Mouse (Mus musculus) liver, embryonic 14.5 days (tissue): ENCODE measurements at regions not wholly inside any gene's neighbourhood (a gene's known extent, or its start where the extent isn't known, plus 50 kb on each side); places are given as distances from the start of the nearest gene placed in this dataset.

Experiments
- ATAC-seq: fragments of 200-750 bp; cut with Nextera tagmentation; 2 replicates; pipeline ENCODE4 v1.8.0; 2017; ENCODE audit warnings: moderate number of reproducible peaks, mild to moderate bottlenecking, moderate library complexity; ENCODE audit not compliant: insufficient read depth
- DNase-seq, 3 experiments: peaks; one replicate each; pipeline ENCODE4 v3.0.0-alpha.2; 2012 to 2013; ENCODE audit warnings: low read depth in 3 of 3, low spot score in 3 of 3
- H3K27ac ChIP-seq: fragments of 300-500 bp; sonication (generic); 2 replicates; pipeline ENCODE4 v1.5.1; 2014; ENCODE audit warnings: moderate library complexity, mild to moderate bottlenecking, control low read depth, inconsistent platforms
- H3K27me3 ChIP-seq: fragments of 300-500 bp; sonication (generic); 2 replicates; pipeline ENCODE4 v1.6.1; 2014; ENCODE audit warnings: mild to moderate bottlenecking, low read length, moderate library complexity; ENCODE audit not compliant: control insufficient read depth, insufficient read depth
- H3K36me3 ChIP-seq: fragments of 300-500 bp; sonication (generic); replicated peaks from 2 replicates; pipeline ENCODE4 v1.6.1; 2014; ENCODE audit warnings: low read depth; ENCODE audit not compliant: control insufficient read depth, insufficient read depth
- H3K4me1 ChIP-seq, 2 experiments: fragments of 200-500 bp in 1 of 2; fragments of 300-500 bp in 1 of 2; sonication (generic) in 1 of 2; replicated peaks; 2 replicates each; pipeline ENCODE4 v1.6.1; 2012 to 2014; ENCODE audit warnings: antibody characterized with exemption in 1 of 2, inconsistent platforms in 1 of 2, low read length in 1 of 2; ENCODE audit not compliant: control insufficient read depth in 2 of 2, insufficient read depth in 2 of 2
- H3K4me2 ChIP-seq: fragments of 300-500 bp; sonication (generic); 2 replicates; pipeline ENCODE4 v1.6.1; 2014; ENCODE audit warnings: low read depth, mild to moderate bottlenecking, control low read depth, moderate library complexity
- H3K4me3 ChIP-seq, 2 experiments: fragments of 200-500 bp in 1 of 2; fragments of 300-500 bp in 1 of 2; sonication (generic) in 1 of 2; 2 replicates each; pipeline ENCODE4 v1.5.1; 2012 to 2014; ENCODE audit warnings: low read depth in 2 of 2, low read length in 2 of 2, mild to moderate bottlenecking in 2 of 2, control low read depth in 1 of 2, inconsistent platforms in 1 of 2, moderate library complexity in 1 of 2; ENCODE audit not compliant: insufficient read depth in 1 of 2
- H3K9ac ChIP-seq: fragments of 300-500 bp; sonication (generic); replicated peaks from 2 replicates; pipeline ENCODE4 v1.6.1; 2014; ENCODE audit warnings: mild to moderate bottlenecking, control low read depth, moderate library complexity
- H3K9me3 ChIP-seq: fragments of 300-500 bp; sonication (generic); 2 replicates; pipeline ENCODE4 v1.6.1; 2016; ENCODE audit warnings: low read length, mixed read lengths; ENCODE audit not compliant: control insufficient read depth
- CTCF ChIP-seq: IDR thresholded peaks from 2 replicates; pipeline ENCODE4 v1.5.1; 2016; ENCODE audit warnings: antibody characterized with exemption, low read depth, control low read depth
- EP300 ChIP-seq: IDR thresholded peaks from 2 replicates; pipeline ENCODE4 v1.6.1; 2016; ENCODE audit warnings: antibody characterized with exemption, low read depth
- WGBS: fragments of 180-500 bp; shearing (Covaris S2); extraction: QIAGEN DNeasy Blood & Tissue Kit; methylation state at CpG from one replicate; pipeline ENCODE4 v1.1.7; 2014; ENCODE audit not compliant: insufficient replicate concordance; 5-methylcytosine and 5-hydroxymethylcytosine counted together

DNA sequence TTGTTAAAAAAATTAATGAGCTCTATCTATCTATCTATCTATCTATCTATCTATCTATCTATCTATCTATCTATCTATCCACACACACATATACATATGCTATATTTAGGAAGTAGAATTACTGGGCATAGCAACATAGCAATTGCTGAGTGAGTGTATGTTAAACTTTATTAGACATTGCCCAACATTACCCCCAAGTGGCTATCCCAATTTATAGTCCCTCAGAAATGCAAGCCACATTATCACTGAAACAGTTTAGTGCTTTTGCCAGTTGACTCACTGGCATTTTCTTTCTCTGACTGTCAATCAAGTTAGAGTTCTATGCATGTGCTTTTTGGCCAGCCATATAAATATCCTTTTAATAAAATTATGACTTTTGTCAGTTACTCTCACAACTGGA is 302.3 kb upstream of the Gm21798 start:
- Histone ChIP-seq H3K4me2 (no peak overlapping the region), H3K27me3 (no peaks in the 10 kb centered on the region), H3K9ac (no peak overlapping the region), H3K4me1 (no peaks in the 10 kb centered on the region), H3K9me3 (no peaks in the 10 kb centered on the region), H3K4me3 (no peak overlapping the region), H3K36me3 (no peaks in the 10 kb centered on the region), H3K27ac (no peak overlapping the region)
- TF ChIP-seq CTCF: no peak
- DNase-seq: no peak
- no peak for ATAC-seq

DNA sequence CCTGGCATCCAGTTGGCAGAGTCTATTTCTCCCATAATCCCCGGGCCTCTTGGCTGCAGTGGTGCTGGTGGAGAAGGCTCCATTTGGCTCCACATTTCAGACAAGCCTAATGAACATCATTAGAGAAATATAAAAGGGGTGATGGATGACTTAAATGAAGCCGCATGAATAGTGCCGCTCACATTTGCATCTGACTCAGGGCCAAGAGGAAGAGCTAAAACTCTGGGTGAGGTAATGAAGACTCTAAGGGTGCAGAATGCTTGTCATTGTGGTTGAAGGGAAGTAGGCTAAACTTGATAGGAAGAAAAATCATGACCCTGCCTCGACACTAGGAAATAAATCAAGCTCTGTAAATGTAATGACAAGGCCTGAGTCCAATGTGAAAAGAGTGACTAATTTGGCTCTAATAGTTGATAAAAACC is 298.3 kb upstream of the Gm21798 start:
- H3K36me3 ChIP-seq: no peaks in the 10 kb centered on the region
- no peak overlapping the region for H3K27ac ChIP-seq
- no peak overlapping the region for H3K9ac ChIP-seq
- no peaks in the 10 kb centered on the region for H3K27me3 ChIP-seq
- ATAC-seq (no peak), DNase-seq (no peak)
- TF ChIP-seq EP300 (no peak), CTCF (no peak)
- H3K9me3 ChIP-seq: no peaks in the 10 kb centered on the region
- no peak overlapping the region for H3K4me2 ChIP-seq
- no peak overlapping the region for H3K4me3 ChIP-seq
- no peaks in the 10 kb centered on the region for H3K4me1 ChIP-seq
- 55% methylated on average over 4 of the region's 4 CpGs for WGBS

DNA sequence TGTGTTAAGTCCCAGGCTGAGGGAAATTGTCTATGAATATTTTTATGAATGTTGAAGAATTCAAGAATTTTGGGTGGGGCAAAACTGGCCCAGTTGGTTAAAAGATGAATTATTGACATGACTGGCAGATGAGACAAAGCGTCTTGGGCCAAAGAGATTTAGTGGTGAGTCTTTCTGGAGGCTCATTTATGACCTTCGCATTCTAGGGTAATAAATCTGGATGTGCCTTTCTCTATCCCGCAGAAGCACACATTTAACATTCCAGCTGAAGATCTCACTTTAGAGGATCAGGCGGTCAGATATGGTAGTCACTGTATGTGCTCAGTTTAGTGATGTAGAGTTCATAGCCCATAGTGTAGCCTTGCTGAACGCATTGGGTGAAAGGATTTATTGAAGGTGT is 296.9 kb upstream of the Gm21798 start:
- H3K9me3 ChIP-seq: no peaks in the 10 kb centered on the region
- WGBS: 68% methylated on average over 5 of the region's 5 CpGs
- H3K27me3 ChIP-seq: no peaks in the 10 kb centered on the region
- H3K9ac ChIP-seq: no peak overlapping the region
- no peak for ATAC-seq
- H3K4me1 ChIP-seq: no peaks in the 10 kb centered on the region
- no peak overlapping the region for H3K27ac ChIP-seq
- H3K4me2 ChIP-seq: no peak overlapping the region
- TF ChIP-seq EP300: no peak
- H3K36me3 ChIP-seq: no peaks in the 10 kb centered on the region
- H3K4me3 ChIP-seq: no peak overlapping the region
- DNase-seq: no peak

DNA sequence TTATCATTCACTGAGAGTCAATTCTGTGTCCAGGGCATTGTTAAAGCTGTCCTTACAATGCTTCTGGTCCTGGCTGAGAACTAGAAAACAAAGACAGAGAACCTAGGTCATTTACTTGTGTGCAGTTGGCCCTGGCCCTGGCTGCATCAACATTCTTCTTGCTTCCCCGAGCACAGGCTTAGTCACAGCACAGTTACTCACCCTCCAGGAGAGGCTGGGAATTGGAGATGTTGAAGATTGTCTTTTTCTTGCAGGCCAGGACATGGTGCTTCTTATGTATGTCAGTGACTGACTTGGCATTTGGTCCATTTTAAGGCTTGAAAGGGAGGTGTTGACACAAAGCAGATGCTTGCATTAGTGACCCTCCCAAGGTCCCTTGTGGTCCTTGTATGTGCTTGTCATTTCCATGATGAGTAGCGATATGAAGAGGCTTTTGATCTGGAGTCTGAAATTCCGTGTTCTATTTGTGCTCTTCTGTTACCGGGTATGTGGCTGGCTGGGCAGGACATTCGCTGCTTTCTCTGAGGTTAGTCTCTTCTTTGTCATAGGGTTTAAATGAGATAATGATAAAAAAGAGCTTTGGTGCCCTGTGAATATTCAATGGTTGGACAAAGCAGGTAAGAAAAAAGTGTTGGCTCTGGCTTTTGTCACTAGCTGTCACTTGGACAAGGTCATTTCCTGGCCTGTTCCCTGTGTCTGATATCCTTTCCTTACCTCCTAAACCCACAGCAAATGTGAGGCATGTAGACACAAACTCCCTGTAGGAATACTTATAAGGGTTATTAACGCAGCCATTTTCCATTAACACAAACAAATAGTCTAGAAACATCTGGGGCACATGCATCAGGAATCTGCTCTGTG is 285.0 kb upstream of the Gm21798 start:
- H3K4me2 ChIP-seq: no peak overlapping the region
- no peak for ATAC-seq
- no peaks in the 10 kb centered on the region for H3K4me1 ChIP-seq
- DNase-seq: no peak
- no peak overlapping the region for H3K9ac ChIP-seq
- no peak overlapping the region for H3K4me3 ChIP-seq
- no peaks in the 10 kb centered on the region for H3K36me3 ChIP-seq
- 54% methylated on average over 6 of the region's 6 CpGs for WGBS
- no peak overlapping the region for H3K27ac ChIP-seq
- no peaks in the 10 kb centered on the region for H3K9me3 ChIP-seq
- H3K27me3 ChIP-seq: no peaks in the 10 kb centered on the region
- TF ChIP-seq EP300 (no peak), CTCF (no peak)

DNA sequence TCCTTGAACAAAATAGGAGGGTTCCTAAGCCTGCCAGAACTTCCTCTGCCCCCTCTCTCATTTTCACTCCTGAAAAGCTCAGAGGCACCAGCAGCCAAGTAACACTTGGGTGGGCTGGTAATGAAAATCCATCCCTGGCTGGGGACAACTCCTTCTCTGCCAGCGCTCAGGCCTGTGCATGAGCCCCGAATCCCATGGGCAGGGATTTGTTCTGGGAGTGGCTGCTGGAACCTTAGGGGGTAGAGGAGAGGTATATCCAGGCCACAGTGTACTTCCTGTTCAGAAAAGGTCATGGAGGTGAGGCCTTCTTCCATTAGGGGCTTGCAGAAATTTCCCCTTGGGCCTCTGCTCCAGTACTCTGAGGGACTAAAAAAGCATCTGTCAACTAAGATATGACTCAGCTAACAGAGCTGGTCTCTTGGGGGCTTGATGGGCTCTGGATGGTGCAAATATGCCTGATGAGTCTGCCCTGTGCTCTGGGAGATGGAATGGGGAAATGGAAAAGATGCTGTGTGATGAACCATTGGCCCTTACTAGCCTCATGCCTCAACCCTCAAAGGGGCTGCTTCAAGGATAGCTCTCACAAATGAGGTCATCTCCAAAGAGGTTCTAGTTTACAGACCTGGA is 284.2 kb upstream of the Gm21798 start:
- Histone ChIP-seq H3K4me2 (no peak overlapping the region), H3K4me1 (no peaks in the 10 kb centered on the region), H3K9ac (no peak overlapping the region), H3K36me3 (no peaks in the 10 kb centered on the region), H3K9me3 (no peaks in the 10 kb centered on the region), H3K27ac (no peak overlapping the region), H3K4me3 (no peak overlapping the region), H3K27me3 (no peaks in the 10 kb centered on the region)
- DNase-seq: no peak
- TF ChIP-seq EP300: no peak
- no peak for TF ChIP-seq CTCF
- no peak for ATAC-seq
- 50% methylated on average over 2 of the region's 2 CpGs for WGBS
